Mouse (Mus musculus): ENCODE data around the gene Abhd16b. TPM values are rescaled to one million over a fixed set of nuclear protein-coding genes. Genes with fewer than 3 reads are reported as not detected.
"Not testable (repeated sequence)": the region's sequence is repeated elsewhere in the genome, so short reads cannot be mapped to it uniquely, and the experiment has no call there.

The Abhd16b gene
- total RNA-seq, 2 experiments from 2014 or later, result not detected

- peak; percentile 59 for DNase-seq
Observed at GRCm38 (mm10) chr2:181487338-181488277, 5.4 kb upstream of the Abhd16b start.

GRCm38 (mm10) chr2:181491432-181492205, 1.4 kb upstream of the Abhd16b start:
- DNase-seq, result no peak

DNA sequence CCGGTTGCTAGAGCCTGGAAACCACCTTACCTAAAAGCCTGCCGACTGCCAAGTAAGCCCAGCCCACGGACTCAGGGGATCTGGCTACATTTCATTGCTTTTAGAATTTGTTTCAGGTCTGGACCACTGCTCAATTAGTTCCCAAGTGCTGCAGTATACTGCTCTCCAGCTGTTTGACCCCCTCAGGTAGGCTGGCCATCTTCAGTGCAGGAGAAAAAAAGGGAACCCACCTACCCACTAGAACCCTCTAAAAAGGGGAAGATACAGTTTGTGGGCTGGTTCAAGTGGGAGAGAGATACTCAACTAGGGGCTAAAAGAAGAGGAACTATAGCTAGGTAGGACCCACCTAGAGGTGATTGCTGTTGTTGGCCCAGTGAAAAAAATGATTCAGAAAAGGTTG, 800 bp upstream of the Abhd16b start:
- DNase-seq, result no peak

DNA sequence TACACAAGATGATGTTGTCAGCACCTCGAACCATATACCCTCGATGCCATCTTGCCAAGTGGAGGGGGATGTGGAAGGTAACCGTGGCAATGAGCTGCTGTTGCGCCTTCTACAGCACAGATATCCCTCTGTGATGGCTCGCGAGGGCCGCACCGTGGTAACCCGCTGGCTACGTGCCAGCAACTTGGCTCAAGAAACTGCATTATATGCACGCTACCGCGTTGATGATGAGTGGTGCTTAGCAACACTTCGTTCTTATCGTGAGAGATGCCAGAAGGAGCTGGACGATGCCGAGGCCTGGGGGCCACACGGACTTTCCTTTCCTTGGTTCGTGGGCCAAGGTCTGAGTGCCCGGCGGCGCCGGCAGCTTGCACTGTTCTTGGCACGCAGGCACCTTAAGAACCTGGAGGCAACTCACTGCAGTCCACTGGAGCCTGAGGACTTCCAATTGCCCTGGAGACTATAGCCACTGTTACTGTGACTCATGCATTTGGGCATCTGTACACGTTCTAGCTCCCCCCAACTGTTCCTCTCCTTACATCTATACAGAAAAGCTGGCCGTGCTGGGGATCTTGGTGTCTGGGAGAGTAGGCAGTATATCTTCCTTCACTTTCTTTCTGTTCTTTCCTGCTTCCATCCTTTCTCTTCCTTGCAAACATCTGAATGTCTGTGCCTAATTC, 1.4 kb downstream of the Abhd16b start:
- DNase-seq, result no peak

DNA sequence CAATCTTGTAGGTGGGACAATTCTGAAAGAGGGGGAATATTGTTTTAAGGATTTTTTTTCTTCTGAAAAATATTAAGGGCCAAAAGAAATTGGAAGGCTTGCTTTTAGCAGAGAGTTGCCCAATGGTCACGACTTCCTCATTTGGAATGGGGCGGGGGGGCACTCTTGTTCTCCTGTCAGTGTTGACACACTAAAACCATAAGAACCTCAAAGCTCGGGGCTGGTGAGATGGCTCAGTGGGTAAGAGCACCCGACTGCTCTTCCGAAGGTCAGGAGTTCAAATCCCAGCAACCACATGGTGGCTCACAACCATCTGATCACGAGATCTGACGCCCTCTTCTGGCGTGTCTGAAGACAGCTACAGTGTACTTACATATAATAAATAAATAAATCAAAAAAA, 2.8 kb downstream of the Abhd16b start:
- not testable (repeated sequence) for DNase-seq

DNA sequence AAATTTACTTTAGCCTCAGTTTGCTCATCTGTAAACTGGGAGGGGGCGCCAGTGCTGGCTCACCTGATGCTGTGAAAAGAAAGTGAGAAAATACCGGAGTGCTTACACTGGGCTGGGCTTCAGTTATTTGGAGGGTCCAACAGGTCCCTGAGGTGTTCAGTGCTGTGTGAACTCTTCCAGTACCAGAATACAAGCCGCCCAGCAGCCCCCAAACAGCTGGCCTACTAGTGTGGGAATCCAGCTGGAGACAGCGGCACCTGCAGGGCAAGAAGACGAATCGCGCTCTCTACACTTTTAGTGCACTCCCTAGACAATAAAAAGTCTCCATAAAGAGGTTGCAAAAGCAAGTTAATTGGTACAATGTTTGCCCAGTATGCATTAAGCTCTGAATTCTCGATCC, 3.3 kb downstream of the Abhd16b start:
- peak; percentile 80 for DNase-seq

- peak; percentile 94 for DNase-seq
Observed at GRCm38 (mm10) chr2:181496831-181497547, 4.0 kb downstream of the Abhd16b start, which contains the start of gene Tpd52l2. Tpd52l2 (plus strand) TSS chr2:181497142.

- DNase-seq, result peak; percentile 66
Observed at GRCm38 (mm10) chr2:181497548-181497875, 4.5 kb downstream of the Abhd16b start.

DNA sequence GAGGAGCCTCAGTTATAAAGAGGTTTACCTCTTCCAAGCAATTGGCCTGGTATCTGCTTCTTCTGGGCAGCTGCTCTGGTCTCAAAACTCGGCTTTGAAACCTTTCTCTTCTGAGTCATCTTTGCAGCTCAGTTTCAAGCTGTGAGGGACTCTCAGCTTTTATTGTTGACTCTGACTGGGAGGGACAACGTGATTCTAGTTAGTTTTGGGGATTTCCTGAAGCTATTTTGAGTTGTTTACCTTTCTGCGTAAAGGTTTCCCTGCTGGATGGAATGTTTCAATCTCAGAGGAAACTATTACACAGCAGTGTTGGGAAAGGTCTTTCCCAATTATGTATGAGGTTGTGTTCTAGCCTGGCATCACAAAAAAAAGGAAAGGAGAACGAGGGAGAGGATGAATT, 5.6 kb downstream of the Abhd16b start:
- DNase-seq, result no peak

DNA sequence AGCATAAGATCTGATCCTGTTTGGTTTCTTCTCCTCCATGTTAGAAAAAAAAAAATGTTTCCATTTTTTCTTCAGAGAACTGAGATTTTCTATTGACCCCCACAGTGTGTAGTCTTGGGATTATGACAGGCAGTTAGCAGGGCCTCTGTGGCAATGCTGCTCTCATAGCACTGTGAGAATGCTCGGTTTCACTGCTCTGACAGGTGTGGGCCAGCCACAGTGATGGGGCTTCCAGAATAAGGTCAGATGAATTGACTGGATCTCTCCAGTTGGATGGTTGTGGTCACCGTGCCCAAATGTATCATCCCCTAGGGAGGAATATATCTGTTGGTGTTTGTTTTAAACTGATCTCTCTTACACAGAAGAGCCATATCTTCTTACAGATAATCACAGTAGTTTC, 16.2 kb downstream of the Abhd16b start:
- DNase-seq, result no peak

GRCm38 (mm10) chr2:181511231-181511630, 18.2 kb downstream of the Abhd16b start:
- no peak for DNase-seq

GRCm38 (mm10) chr2:181519201-181519600, 26.2 kb downstream of the Abhd16b start:
- no peak for DNase-seq

DNA sequence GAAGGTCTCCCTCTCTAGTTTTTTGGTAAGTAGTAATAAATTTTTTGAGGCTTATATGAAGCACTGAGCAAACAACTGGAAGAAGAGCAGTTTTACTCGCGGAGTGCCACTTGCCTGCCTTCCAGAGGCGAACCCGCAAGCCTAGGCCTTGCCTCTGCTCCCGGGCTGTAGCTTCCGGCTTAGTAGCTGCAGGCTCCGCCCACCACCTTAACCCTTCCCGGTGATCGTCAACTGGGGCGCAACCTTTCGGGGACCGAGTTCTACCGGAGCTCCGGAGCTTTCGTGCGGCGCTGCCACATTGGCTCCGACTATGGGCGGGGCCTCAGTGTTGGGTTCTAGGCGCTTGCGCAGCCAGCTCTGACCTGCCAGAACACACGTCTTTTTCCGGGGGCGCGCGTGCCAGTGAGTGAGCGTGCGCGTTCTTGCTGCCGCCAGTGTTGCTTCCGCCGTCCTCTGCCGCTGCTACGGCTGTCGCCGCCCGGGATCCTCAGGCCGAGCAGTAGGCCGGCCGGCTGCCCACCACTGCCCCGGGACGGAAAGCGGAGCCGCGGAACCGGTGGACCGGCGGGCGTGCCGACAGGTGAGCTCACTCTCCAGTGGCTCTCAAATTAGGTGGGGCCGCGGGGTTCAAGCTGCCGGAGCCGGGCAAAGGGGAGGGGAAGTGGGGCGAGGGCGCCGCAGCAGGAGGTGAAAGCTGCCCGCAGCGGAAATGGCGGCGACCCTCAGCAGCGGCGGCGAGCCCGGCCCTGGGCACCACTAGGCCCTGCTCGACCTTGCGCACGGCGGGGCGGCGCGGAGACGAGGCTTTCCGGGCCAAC, 27.3 kb downstream of the Abhd16b start, which contains the start of gene Dnajc5:
Dnajc5 (plus strand) TSS at position 368 of the 818 bp plus-strand sequence.
- DNase-seq, result peak; percentile 98

GRCm38 (mm10) chr2:181520936-181521227, 27.9 kb downstream of the Abhd16b start:
- DNase-seq, result no peak

GRCm38 (mm10) chr2:181521491-181521890, 28.5 kb downstream of the Abhd16b start:
- no peak for DNase-seq

- peak; percentile 36 for DNase-seq
Observed at GRCm38 (mm10) chr2:181522811-181523210, 29.8 kb downstream of the Abhd16b start.

GRCm38 (mm10) chr2:181525526-181525925, 32.5 kb downstream of the Abhd16b start:
- no peak for DNase-seq

GRCm38 (mm10) chr2:181529076-181529475, 36.1 kb downstream of the Abhd16b start:
- no peak for DNase-seq

GRCm38 (mm10) chr2:181532589-181532988, 39.6 kb downstream of the Abhd16b start:
- no peak for DNase-seq

DNA sequence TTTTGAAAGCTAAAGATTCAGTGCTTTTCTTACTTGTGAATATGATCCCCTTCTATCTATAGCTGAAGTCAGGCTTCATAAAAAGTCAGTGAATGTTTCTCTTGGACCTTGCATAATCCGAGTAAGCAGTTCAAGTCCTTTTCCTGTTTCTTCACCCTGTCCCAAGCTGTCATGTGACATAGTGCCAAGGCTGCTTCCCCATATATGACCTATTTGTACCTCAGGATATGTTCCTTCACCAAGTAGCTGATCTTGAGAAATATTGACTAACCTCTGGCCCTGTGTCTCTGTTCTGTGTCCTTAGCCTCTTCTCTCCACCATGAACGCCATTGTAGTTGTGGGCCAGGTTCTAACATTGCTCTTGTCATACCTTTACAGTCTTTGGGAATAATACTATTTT, 43.4 kb downstream of the Abhd16b start:
- DNase-seq, result no peak

GRCm38 (mm10) chr2:181537444-181538047, 44.5 kb downstream of the Abhd16b start:
- peak; percentile 38 for DNase-seq
